Mouse (Mus musculus): ENCODE data around the gene Negr1.

GRCm38 (mm10) chr3:157164840-157165595, 603.4 kb downstream of the Negr1 start:
- TF ChIP-seq CTCF (conservative IDR thresholded peaks at IDR 0.05; ENCODE audit: insufficient read depth, insufficient read length, low read depth, low read length) = no peak
- TF ChIP-seq POLR2A (IDR thresholded peaks at IDR 0.05; ENCODE audit: low read depth, low read length) = no peak

All from kidney, adult 2 months (tissue).